Mouse (Mus musculus) inflammation-experienced regulatory T-cells (primary cell): ENCODE measurements around the gene Mob4. TPM values are rescaled to one million over a fixed set of nuclear protein-coding genes. Genes with fewer than 3 reads are reported as not detected.

Source experiments
- polyA plus RNA-seq, 2 experiments: library from polyadenylated mRNA; unstranded; fragments of 100-300 nt; shearing (Covaris generic); gene quantifications; one replicate each; pipeline ENCODE4 v1.2.1; 2017

Mob4 gene
- 10 to 100 TPM; 98.7 TPM for polyA plus RNA-seq

GRCm38 (mm10) chr1:55130943-55131401 lies at the start of gene Mob4:
TSS of gene Mob4 (plus strand) at chr1:55131231.

GRCm38 (mm10) chr1:55087932-55088610 lies 43.0 kb upstream of the Mob4 start, which contains the start of the genes Hspe1 and Hspd1:
TSS of gene Hspe1 (plus strand) at chr1:55088132.
TSS of gene Hspd1 (minus strand) at chr1:55088243.

Other genes with a start within 250 kb of the Mob4 start
- 100 to 1,000 TPM; 229 to 333 TPM for gene Ankrd44, start 204.8 kb upstream of the Mob4 start, polyA plus RNA-seq
- 100 to 1,000 TPM; 537 to 561 TPM for gene Sf3b1, start 103.8 kb upstream of the Mob4 start, polyA plus RNA-seq
- 10 to 100 TPM; 34.0 to 43.1 TPM for gene Coq10b, start 78.5 kb upstream of the Mob4 start, polyA plus RNA-seq
- gene Hspe1, start 43.1 kb upstream of the Mob4 start, polyA plus RNA-seq = 100 to 1,000 TPM; 147 to 165 TPM
- gene Hspd1, start 43.0 kb upstream of the Mob4 start, polyA plus RNA-seq = 100 to 1,000 TPM; 139 to 171 TPM
- 1 to 10 TPM; 5.2 to 9.1 TPM for gene Rftn2, start 95.6 kb downstream of the Mob4 start, polyA plus RNA-seq
- gene Mars2, start 105.9 kb downstream of the Mob4 start, polyA plus RNA-seq = 1 to 10 TPM; 2.5 to 3.9 TPM
- 1 to 10 TPM; 2.5 to 3.7 TPM for gene Boll, start 232.2 kb downstream of the Mob4 start, polyA plus RNA-seq